Mouse (Mus musculus) embryo, embryonic 10.5 days (tissue): ENCODE measurements around the gene Tprn.

Source experiments
- DNase-seq: peaks from one replicate; pipeline ENCODE4 v3.0.0-alpha.2; 2015; ENCODE audit warnings: low spot score

The Tprn gene

DNA sequence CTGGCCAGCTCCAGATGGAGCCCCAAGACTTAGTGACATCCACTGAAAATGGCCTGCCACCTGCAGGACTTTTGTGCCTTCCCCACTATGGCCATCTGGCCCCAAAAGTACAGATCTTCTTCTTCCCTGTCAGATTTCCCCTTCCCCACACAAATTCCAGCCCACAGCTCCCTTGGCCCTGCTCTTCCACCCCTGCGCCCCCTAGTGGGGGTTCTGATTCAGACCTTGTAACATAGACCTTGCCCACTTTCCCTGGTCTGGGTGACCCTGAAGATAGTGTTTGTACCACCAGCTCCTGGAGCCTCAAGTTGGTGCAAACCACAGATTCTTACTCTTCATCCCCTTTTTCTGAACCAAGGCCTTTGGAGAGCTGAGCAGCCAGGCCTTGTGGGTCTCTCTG is 30.4 kb downstream of the Tprn start:
- peak; percentile 88 for DNase-seq

- DNase-seq = no peak
Measured at GRCm38 (mm10) chr2:25293706-25294105, 31.3 kb downstream of the Tprn start.

GRCm38 (mm10) chr2:25297093-25297492 is 34.7 kb downstream of the Tprn start:
- DNase-seq = no peak

GRCm38 (mm10) chr2:25298046-25298445 is 35.6 kb downstream of the Tprn start:
- DNase-seq = no peak

GRCm38 (mm10) chr2:25303452-25303851 is 41.0 kb downstream of the Tprn start:
- DNase-seq = no peak

DNA sequence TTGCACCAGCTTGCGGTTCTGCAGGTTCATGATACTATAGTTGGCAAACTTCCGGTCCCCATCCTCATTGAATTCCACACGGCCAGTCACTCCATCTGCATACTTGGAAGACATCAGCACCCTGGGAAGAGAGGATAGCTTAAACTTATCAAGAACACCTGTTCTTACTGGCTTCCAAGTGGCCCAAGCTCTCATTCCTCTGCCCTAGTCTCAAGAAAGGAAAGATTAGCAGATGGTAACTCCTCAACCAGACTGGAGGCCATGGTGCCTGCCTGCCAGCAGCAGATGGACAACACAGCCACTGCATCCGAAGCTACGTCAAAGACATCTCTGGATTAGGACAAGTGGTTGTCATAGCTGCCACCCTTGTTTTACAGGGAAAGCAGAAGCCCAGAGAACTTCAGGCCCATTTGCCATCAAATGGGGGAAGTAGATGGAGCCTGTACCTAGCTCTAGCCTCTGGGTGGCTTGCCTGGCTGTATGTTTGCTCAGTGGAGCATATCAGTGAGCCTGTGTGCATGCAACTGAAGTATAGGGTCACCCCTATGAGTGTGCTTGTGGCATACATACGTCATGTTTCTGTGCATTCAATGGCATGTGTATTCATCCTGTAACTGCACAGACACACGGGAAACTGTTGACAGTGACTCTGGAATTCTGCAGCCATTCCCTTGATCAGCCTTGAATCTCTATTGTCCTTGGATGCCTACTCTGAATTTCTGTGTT is 41.7 kb downstream of the Tprn start:
- DNase-seq = no peak

DNA sequence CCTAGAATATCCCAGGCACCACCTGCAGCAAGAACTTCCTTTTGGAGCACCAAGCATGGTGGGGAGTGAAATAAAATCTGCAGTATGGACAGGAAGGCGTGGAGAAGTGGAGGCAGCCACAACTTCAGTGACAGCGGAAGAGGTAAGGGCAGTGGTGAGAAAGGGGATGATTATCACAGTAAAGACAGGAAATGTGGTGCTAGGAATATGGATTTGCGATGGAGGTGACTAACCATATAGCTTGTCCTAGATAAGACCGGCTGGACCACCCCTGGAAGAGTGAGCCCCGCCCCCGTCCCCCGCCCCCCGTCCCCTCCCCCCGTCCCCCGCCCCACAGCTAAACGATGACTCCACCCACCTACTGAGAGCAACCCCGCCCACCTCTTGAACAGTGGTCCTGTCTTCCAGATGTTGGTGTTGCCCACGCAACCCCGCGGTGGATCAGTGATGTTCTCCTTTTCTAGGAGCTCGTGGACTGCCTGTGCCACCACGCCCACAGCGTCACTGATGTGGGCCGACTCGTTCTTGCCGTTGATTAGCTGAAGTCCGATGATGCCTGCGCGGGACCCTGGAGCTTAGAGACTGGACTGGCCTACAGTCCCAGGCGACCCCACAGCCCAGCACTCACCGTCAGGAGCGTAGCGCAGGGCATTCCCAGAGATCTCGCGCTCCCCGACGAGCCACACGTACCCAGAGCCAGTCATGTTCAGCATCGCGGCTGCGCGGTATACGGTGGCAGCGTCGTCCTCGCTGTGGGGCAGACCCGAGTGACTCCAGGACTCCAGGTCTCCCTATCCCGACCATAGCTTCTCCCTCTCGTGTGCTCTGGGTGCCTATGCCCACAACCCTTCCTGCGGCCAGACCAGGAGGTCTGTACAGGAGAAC is 42.5 kb downstream of the Tprn start:
- peak; percentile 75 for DNase-seq

DNA sequence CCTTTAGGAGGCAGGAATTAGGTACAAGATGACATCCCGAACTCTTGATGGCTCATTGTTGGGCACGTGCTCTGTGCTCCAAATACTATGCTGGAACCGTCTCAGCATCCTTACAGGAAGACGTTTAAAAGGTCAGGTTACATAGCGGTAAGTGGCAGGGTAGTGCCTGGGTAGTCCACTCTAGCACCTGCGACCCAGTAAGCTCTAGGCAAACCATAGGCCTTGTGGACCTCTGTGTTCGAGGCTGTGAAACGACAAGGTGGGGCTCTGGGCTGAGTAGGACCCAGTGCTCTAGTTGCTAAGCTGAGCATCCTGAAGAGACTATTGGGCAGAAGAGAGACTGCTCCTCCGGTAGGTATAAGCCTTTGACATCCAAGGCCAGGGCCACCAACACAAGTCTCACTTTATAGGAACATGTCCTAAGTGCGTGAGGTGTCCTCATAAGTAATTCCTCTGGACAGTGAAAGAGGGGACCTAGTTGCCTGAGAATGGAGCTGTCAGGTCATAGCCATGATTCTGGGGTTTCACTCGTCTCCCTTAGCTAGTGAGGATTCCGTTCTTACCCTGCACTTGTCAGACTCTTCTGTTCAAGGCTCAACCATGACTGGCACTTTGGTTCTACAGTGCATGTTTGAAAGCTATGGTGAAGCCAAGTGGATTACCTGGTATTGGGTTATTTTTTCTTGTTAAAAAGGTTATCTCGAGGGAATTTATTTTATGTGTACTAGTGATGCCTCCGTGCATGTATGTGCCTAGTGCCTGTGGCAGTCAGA is 43.4 kb downstream of the Tprn start:
- no peak for DNase-seq

DNA sequence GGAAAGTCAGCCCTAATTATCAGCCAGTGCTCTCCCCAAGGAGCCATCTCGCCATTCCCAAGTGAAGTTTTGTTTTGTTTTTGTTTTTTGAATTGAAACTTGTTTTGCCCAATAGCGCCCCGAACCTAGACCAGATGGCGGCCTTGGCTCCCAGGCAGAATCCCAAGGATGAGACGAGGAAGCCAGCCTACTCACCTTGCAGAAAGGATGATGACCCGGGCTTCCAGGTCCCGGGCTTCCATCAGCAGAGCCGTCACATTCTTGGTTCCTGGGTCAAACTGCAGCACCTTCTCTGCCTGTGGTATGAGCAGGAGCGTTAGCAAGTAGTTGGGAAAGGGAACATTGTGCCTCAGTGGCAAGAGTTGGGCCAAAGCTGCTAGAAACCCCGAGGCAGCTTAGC is 47.8 kb downstream of the Tprn start:
- no peak for DNase-seq

DNA sequence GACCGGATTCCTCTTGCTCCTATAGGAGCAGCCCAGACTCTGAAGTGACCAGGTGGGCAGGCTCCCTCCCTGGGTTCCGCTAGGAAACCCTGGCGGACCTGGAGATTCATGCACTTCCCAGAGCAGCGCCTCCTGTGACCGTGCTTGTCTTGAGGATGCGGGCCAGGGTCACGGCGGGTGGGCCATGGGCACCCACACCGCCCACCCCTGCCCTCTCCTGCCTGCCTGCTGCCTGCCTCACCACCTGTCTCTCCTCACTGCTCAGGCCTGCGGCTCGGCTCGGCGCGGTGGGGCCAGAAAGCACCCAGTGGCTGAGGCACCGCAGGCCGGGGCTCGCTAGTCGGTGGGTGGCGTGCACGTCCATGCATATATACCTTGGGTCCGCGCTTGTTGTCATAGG is 48.6 kb downstream of the Tprn start:
- DNase-seq = no peak

DNA sequence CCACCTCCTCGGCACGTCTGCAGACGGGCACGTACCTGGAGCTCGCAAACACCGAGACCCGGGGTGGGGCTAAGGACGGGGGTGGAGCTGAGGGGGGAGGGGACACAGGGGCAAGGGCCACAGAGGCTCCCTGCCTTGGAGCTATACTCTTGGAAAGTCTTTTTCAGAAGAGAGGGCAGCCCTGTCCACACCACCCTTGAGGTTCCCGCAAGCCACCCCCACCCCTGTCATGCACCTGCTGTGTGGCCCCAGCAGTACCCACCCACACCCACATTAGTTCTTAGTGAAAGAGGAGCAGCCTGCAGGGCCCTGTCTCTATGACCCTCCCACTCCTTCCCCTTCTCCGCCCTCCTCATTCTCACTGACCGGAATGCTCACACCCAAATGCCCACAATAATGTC is 49.1 kb downstream of the Tprn start:
- DNase-seq = no peak

GRCm38 (mm10) chr2:25318119-25318966 is 55.9 kb downstream of the Tprn start:
- DNase-seq = no peak

- peak; percentile 81 for DNase-seq
Measured at GRCm38 (mm10) chr2:25318971-25319773, 56.8 kb downstream of the Tprn start, which contains the start of gene Grin1. Grin1 (minus strand) TSS chr2:25319187.
